Mouse (Mus musculus) megakaryocyte, embryonic 14.5 days (primary cell): ENCODE measurements around the gene Nat9.

Experiments
- FLI1 ChIP-seq: IDR thresholded peaks from 2 replicates; pipeline ENCODE4 v1.6.1; 2012; ENCODE audit warnings: low read length, inconsistent platforms, mixed read lengths
- GATA1 ChIP-seq: IDR thresholded peaks from 3 replicates; pipeline ENCODE4 v1.6.1; 2012; ENCODE audit warnings: mixed read lengths, low read length, inconsistent platforms, borderline replicate concordance

- no peak for TF ChIP-seq GATA1
- no peak for TF ChIP-seq FLI1
These were observed 34.6 kb downstream of the Nat9 start for GRCm38 (mm10) chr11:115153088-115153487.
